Mouse (Mus musculus) heart, adult 2 months (tissue): ENCODE results near the gene Ipcef1. TPM values are rescaled to one million over a fixed set of nuclear protein-coding genes. Genes with fewer than 3 reads are reported as not detected.

ENCODE experiments used
- DNase-seq, 2 experiments: peaks; one replicate each; pipeline ENCODE4 v3.0.0; 2021
- H3K27ac ChIP-seq: fragments of 200-600 bp; 2 replicates; pipeline ENCODE4 v1.8.1; 2022
- H3K27me3 ChIP-seq: fragments of 200-500 bp; 2 replicates; pipeline ENCODE4 v1.6.1; 2012; ENCODE audit warnings: mild to moderate bottlenecking, low read length, inconsistent platforms, mixed read lengths; ENCODE audit not compliant: control insufficient read depth, insufficient read depth
- H3K36me3 ChIP-seq: fragments of 200-500 bp; 2 replicates; pipeline ENCODE4 v1.6.1; 2012; ENCODE audit warnings: low read length, inconsistent platforms; ENCODE audit not compliant: control insufficient read depth, insufficient read depth
- H3K4me1 ChIP-seq: fragments of 200-500 bp; 2 replicates; pipeline ENCODE4 v1.6.1; 2011; ENCODE audit warnings: low read length; ENCODE audit not compliant: control insufficient read depth, insufficient read depth
- H3K4me3 ChIP-seq: fragments of 200-600 bp; 2 replicates; pipeline ENCODE4 v1.8.1; 2022
- H3K79me2 ChIP-seq: fragments of 200-500 bp; replicated peaks from 2 replicates; pipeline ENCODE4 v1.6.1; 2012; ENCODE audit warnings: mild to moderate bottlenecking, inconsistent platforms, low read length, moderate library complexity, mixed read lengths; ENCODE audit not compliant: control insufficient read depth, insufficient read depth
- H3K9ac ChIP-seq: fragments of 200-500 bp; 2 replicates; pipeline ENCODE4 v1.6.1; 2012; ENCODE audit warnings: low read depth, mild to moderate bottlenecking, control low read depth, inconsistent platforms, low read length, mixed read lengths
- CTCF ChIP-seq: fragments of 200-600 bp; IDR thresholded peaks from 2 replicates; pipeline ENCODE4 v1.8.1; 2022; ENCODE audit warnings: antibody characterized with exemption, mild to moderate bottlenecking, moderate library complexity
- EP300 ChIP-seq: fragments of 200-500 bp; IDR thresholded peaks from 2 replicates; pipeline ENCODE4 v1.6.1; 2011; ENCODE audit warnings: low read depth, low read length, control low read depth; ENCODE audit not compliant: insufficient read depth
- POLR2A ChIP-seq: fragments of 200-500 bp; IDR thresholded peaks from 2 replicates; pipeline ENCODE4 v1.6.1; 2011; ENCODE audit warnings: mild to moderate bottlenecking, low read depth, low read length, control low read depth; ENCODE audit not compliant: insufficient read depth
- WGBS: fragments of 180-500 bp; shearing (Covaris S2); methylation state at CpG from one replicate; pipeline ENCODE4 v1.1.7; 2018; 5-methylcytosine and 5-hydroxymethylcytosine counted together
- intact Hi-C: fragments of 180-260 bp; cut with DNase I; formaldehyde crosslinking; loops from one replicate; pipeline ENCODE4 v1.15.1; 2025
- polyA plus RNA-seq: library from polyadenylated mRNA; depleted of rRNA; stranded (reverse); fragments of >200 nt; gene quantifications from 2 replicates; pipeline ENCODE4 v1.2.3, GENCODE M21; 2012
- total RNA-seq, 2 experiments: library from RNA; stranded (reverse); gene quantifications; 2 replicates each; pipeline ENCODE4 v1.2.3; 2021

Gene Ipcef1
- total and polyA plus RNA-seq, 3 experiments, result 0.27 to 0.34 (median 0.31) TPM

DNA sequence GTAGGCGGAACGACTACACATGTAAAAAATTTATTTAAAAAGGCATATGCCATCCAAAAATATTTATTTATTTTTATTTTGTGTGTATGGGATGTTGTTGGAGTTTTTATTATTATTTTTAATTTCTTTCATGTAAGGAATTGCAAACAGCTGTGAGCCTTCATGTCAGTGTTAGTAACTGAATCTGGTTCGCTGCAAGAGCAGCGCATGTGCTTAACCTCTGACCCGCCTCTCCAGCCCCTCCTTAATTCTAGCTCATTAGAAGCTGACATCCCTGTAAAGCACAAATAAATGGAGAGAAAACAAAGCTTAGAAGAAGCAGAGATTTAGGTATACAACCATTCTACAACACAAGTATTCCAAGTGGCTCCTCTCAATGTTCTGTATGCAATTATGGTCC, 8.4 kb downstream of the Ipcef1 start:
- no peaks in the 10 kb centered on the region for H3K4me1 ChIP-seq
- no peaks in the 10 kb centered on the region for H3K27me3 ChIP-seq
- 79% methylated on average over 5 of the region's 5 CpGs for WGBS
- DNase-seq, result no peak
- no peaks in the 10 kb centered on the region for H3K79me2 ChIP-seq
- no peak overlapping the region for H3K4me3 ChIP-seq
- intact Hi-C loops, result no loop called here
- no peaks in the 10 kb centered on the region for H3K36me3 ChIP-seq
- no peak overlapping the region for H3K9ac ChIP-seq
- no peak overlapping the region for H3K27ac ChIP-seq
- TF ChIP-seq CTCF (no peak), EP300 (no peak), POLR2A (no peak)

DNA sequence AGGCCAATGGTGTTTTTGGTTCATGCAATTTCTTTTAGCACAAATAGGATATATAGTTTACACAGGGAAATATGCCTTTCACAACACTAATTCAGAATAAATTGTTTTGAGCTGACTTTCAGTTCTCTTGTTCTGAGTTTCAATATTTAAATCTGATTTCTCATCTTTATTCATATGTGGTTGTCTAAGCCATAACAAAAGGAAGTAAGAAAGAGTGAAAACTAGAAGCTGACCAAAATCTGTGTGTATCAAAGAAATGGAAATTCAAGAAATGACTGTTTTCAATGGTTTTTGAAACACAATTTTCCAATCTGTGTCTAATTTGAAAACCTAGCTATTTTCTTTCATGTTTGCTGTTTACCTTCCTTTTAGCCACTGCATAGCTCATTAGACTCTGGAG, 11.2 kb downstream of the Ipcef1 start:
- Histone ChIP-seq H3K4me3 (no peak overlapping the region), H3K27ac (no peak overlapping the region), H3K36me3 (no peaks in the 10 kb centered on the region), H3K9ac (no peak overlapping the region), H3K79me2 (no peaks in the 10 kb centered on the region), H3K4me1 (no peaks in the 10 kb centered on the region), H3K27me3 (no peaks in the 10 kb centered on the region)
- DNase-seq, result no peak
- no peak for TF ChIP-seq EP300
- no peak for TF ChIP-seq CTCF
- no peak for TF ChIP-seq POLR2A
- intact Hi-C loops, result no loop called here

DNA sequence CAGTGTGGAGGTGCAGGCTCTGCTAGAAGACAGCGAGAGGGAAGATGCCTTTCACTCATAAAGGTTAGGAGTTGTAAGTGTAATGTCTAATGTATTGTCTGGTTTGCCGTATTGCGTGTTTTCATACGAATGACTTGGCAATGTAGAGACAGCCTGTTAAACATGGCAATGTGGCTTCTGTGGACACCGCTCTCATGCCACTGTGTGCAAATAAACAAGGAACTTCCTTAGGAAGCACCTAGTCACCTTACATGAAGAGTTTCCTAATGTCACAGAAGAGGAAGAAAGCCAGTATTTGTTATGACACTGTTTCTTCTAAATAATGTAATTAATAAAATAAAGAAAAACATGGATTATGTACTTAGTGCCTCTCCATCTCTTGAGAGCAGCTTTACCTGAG, 15.1 kb downstream of the Ipcef1 start:
- no peaks in the 10 kb centered on the region for H3K4me1 ChIP-seq
- no peak overlapping the region for H3K9ac ChIP-seq
- H3K36me3 ChIP-seq, result no peaks in the 10 kb centered on the region
- H3K79me2 ChIP-seq, result no peaks in the 10 kb centered on the region
- WGBS, result 88% methylated on average over 5 of the region's 5 CpGs
- no peak for TF ChIP-seq CTCF
- TF ChIP-seq POLR2A, result no peak
- no peak for TF ChIP-seq EP300
- intact Hi-C loops, result no loop called here
- H3K27me3 ChIP-seq, result no peaks in the 10 kb centered on the region
- no peak for DNase-seq
- no peak overlapping the region for H3K27ac ChIP-seq
- H3K4me3 ChIP-seq, result no peak overlapping the region

- no peak overlapping the region for H3K9ac ChIP-seq
- H3K27me3 ChIP-seq, result no peaks in the 10 kb centered on the region
- DNase-seq, result no peak
- intact Hi-C loops, result no loop called here
- no peaks in the 10 kb centered on the region for H3K79me2 ChIP-seq
- no peak overlapping the region for H3K4me3 ChIP-seq
- H3K4me1 ChIP-seq, result no peaks in the 10 kb centered on the region
- WGBS, result 58% methylated on average over 12 of the region's 12 CpGs
- no peaks in the 10 kb centered on the region for H3K36me3 ChIP-seq
- TF ChIP-seq EP300 (no peak), POLR2A (no peak), CTCF (no peak)
- no peak overlapping the region for H3K27ac ChIP-seq
Measured at GRCm38 (mm10) chr10:7035547-7035946, 16.7 kb downstream of the Ipcef1 start.

DNA sequence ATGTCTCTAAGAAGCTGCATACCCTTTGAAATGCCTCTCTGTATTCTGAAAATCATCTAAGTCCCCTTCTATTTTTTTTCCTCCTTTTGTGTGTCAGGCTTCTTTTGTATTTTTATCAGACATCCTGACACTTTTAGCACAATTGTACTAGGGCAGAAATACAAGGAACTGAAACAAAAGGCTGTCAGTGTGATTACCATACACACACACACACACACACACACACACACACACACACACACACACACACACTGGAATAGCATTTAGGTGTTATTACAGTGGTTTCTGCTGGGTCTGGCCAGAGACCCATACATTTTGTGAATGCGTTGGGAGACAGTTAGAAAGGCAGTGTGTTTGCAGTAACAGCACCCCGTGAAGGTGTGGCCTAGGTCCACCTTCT, 18.8 kb downstream of the Ipcef1 start:
- H3K27me3 ChIP-seq, result no peaks in the 10 kb centered on the region
- no peak overlapping the region for H3K27ac ChIP-seq
- H3K4me1 ChIP-seq, result no peaks in the 10 kb centered on the region
- 96% methylated on average over 2 of the region's 2 CpGs for WGBS
- no peaks in the 10 kb centered on the region for H3K79me2 ChIP-seq
- no peak overlapping the region for H3K4me3 ChIP-seq
- intact Hi-C loops, result no loop called here
- no peak overlapping the region for H3K9ac ChIP-seq
- DNase-seq, result no peak
- no peaks in the 10 kb centered on the region for H3K36me3 ChIP-seq
- TF ChIP-seq POLR2A (no peak), CTCF (no peak), EP300 (no peak)

- intact Hi-C loops, result no loop called here
- no peaks in the 10 kb centered on the region for H3K79me2 ChIP-seq
- WGBS, result 63% methylated on average over 1 of the region's 1 CpGs
- no peak overlapping the region for H3K9ac ChIP-seq
- no peak overlapping the region for H3K27ac ChIP-seq
- no peaks in the 10 kb centered on the region for H3K36me3 ChIP-seq
- H3K27me3 ChIP-seq, result no peaks in the 10 kb centered on the region
- H3K4me1 ChIP-seq, result no peaks in the 10 kb centered on the region
- DNase-seq, result no peak
- TF ChIP-seq EP300 (no peak), CTCF (no peak), POLR2A (no peak)
- no peak overlapping the region for H3K4me3 ChIP-seq
Measured at GRCm38 (mm10) chr10:7025028-7025427, 27.2 kb downstream of the Ipcef1 start.

GRCm38 (mm10) chr10:7020551-7020950, 31.7 kb downstream of the Ipcef1 start:
- Histone ChIP-seq H3K27ac (no peak overlapping the region), H3K79me2 (no peaks in the 10 kb centered on the region), H3K36me3 (no peaks in the 10 kb centered on the region), H3K4me3 (no peak overlapping the region), H3K4me1 (no peaks in the 10 kb centered on the region), H3K27me3 (no peaks in the 10 kb centered on the region), H3K9ac (no peak overlapping the region)
- DNase-seq, result no peak
- 82% methylated on average over 9 of the region's 9 CpGs for WGBS
- intact Hi-C loops, result no loop called here
- TF ChIP-seq POLR2A (no peak), EP300 (no peak), CTCF (no peak)
